Mouse (Mus musculus): ENCODE results near the gene Ephx4. TPM values are rescaled to one million over a fixed set of nuclear protein-coding genes. Genes with fewer than 3 reads are reported as not detected.

The Ephx4 gene
- polyA plus RNA-seq, 1 experiment from 2014 or later: 3.7 TPM

- 57% methylated on average over 5 of the region's 5 CpGs for WGBS
- no peak overlapping the region for H3K4me2 ChIP-seq (replicated peaks)
- no peak overlapping the region for H3K27ac ChIP-seq (replicated peaks)
- no peaks in the 10 kb centered on the region for H3K36me3 ChIP-seq
- peaks cover 7% of the 10 kb centered on the region for H3K4me1 ChIP-seq
- H3K9me3 ChIP-seq (replicated peaks): no peaks in the 10 kb centered on the region
- H3K4me3 ChIP-seq (replicated peaks): no peak overlapping the region
- ATAC-seq (ENCODE audit: insufficient number of reproducible peaks, low FRiP score, low TSS enrichment, low read depth): no peak
- no peak overlapping the region for H3K9ac ChIP-seq
- H3K27me3 ChIP-seq: no peaks in the 10 kb centered on the region; the same call in 1 of the 2 replicates
Observed at GRCm38 (mm10) chr5:107434001-107434400, 31.5 kb downstream of the Ephx4 start.

GRCm38 (mm10) chr5:107436185-107436584 is 33.6 kb downstream of the Ephx4 start:
- H3K27me3 ChIP-seq: no peaks in the 10 kb centered on the region; the same call in 1 of the 2 replicates
- H3K27ac ChIP-seq (replicated peaks): no peak overlapping the region
- peaks cover 7% of the 10 kb centered on the region for H3K4me1 ChIP-seq
- ATAC-seq (ENCODE audit: insufficient number of reproducible peaks, low FRiP score, low TSS enrichment, low read depth): no peak
- 82% methylated on average over 6 of the region's 6 CpGs for WGBS
- no peak overlapping the region for H3K9ac ChIP-seq
- no peaks in the 10 kb centered on the region for H3K9me3 ChIP-seq (replicated peaks)
- no peak overlapping the region for H3K4me2 ChIP-seq (replicated peaks)
- no peak overlapping the region for H3K4me3 ChIP-seq (replicated peaks)
- H3K36me3 ChIP-seq: no peaks in the 10 kb centered on the region

- Histone ChIP-seq H3K27ac (replicated peaks) (no peak overlapping the region), H3K27me3 (no peaks in the 10 kb centered on the region; the same call in 1 of the 2 replicates), H3K36me3 (no peaks in the 10 kb centered on the region), H3K4me3 (replicated peaks) (no peak overlapping the region), H3K4me1 (peaks cover 7% of the 10 kb centered on the region), H3K9ac (no peak overlapping the region), H3K9me3 (replicated peaks) (no peaks in the 10 kb centered on the region), H3K4me2 (replicated peaks) (no peak overlapping the region)
- ATAC-seq (ENCODE audit: insufficient number of reproducible peaks, low FRiP score, low TSS enrichment, low read depth): no peak
- 60% methylated on average over 6 of the region's 6 CpGs for WGBS
Observed at GRCm38 (mm10) chr5:107436587-107437209, 34.2 kb downstream of the Ephx4 start.

- peak within 1 kb of the TSS; percentile 61 for H3K4me2 ChIP-seq (replicated peaks)
- H3K9me3 ChIP-seq (replicated peaks): no peaks in the 10 kb centered on the region
- ATAC-seq (ENCODE audit: insufficient number of reproducible peaks, low FRiP score, low TSS enrichment, low read depth): peak; percentile 96
- H3K9ac ChIP-seq: peak within 1 kb of the TSS; percentile 89
- peak within 1 kb of the TSS; percentile 96 for H3K4me3 ChIP-seq (replicated peaks)
- H3K27ac ChIP-seq (replicated peaks): peak within 1 kb of the TSS; percentile 92
- peaks cover 7% of the 10 kb centered on the region for H3K4me1 ChIP-seq
- H3K27me3 ChIP-seq: no peaks in the 10 kb centered on the region; the same call in 1 of the 2 replicates
- WGBS: 0% methylated on average over 49 of the region's 51 CpGs
- no peaks in the 10 kb centered on the region for H3K36me3 ChIP-seq
Observed at GRCm38 (mm10) chr5:107437464-107438281, 35.1 kb downstream of the Ephx4 start, which contains the start of gene Btbd8. Gene Btbd8 (plus strand): TSS chr5:107437997.

- Histone ChIP-seq H3K27me3 (no peaks in the 10 kb centered on the region), H3K27ac (replicated peaks) (peak overlapping the region; percentile 92), H3K4me1 (peaks cover 7% of the 10 kb centered on the region), H3K4me2 (replicated peaks) (peak overlapping the region; percentile 61), H3K9ac (peak overlapping the region; percentile 89), H3K4me3 (replicated peaks) (peak overlapping the region; percentile 96), H3K36me3 (no peaks in the 10 kb centered on the region), H3K9me3 (replicated peaks) (no peaks in the 10 kb centered on the region)
- ATAC-seq (ENCODE audit: insufficient number of reproducible peaks, low FRiP score, low TSS enrichment, low read depth): no peak
- 19% methylated on average over 7 of the region's 7 CpGs for WGBS
Observed at GRCm38 (mm10) chr5:107438353-107438752, 35.8 kb downstream of the Ephx4 start.

- no peak overlapping the region for H3K4me3 ChIP-seq (replicated peaks)
- peaks cover 7% of the 10 kb centered on the region for H3K4me1 ChIP-seq
- no peaks in the 10 kb centered on the region for H3K27me3 ChIP-seq
- no peaks in the 10 kb centered on the region for H3K36me3 ChIP-seq
- WGBS: 79% methylated on average over 5 of the region's 5 CpGs
- no peak overlapping the region for H3K27ac ChIP-seq (replicated peaks)
- H3K4me2 ChIP-seq (replicated peaks): no peak overlapping the region
- no peak overlapping the region for H3K9ac ChIP-seq
- H3K9me3 ChIP-seq (replicated peaks): no peaks in the 10 kb centered on the region
- ATAC-seq (ENCODE audit: insufficient number of reproducible peaks, low FRiP score, low TSS enrichment, low read depth): no peak
Observed at GRCm38 (mm10) chr5:107441881-107442280, 39.3 kb downstream of the Ephx4 start.

GRCm38 (mm10) chr5:107444251-107444650 is 41.7 kb downstream of the Ephx4 start:
- Histone ChIP-seq H3K27ac (replicated peaks) (no peak overlapping the region), H3K4me1 (no peaks in the 10 kb centered on the region), H3K4me2 (replicated peaks) (no peak overlapping the region), H3K4me3 (replicated peaks) (no peak overlapping the region), H3K9ac (no peak overlapping the region), H3K27me3 (no peaks in the 10 kb centered on the region), H3K9me3 (replicated peaks) (no peaks in the 10 kb centered on the region), H3K36me3 (no peaks in the 10 kb centered on the region)
- WGBS: 77% methylated on average over 4 of the region's 4 CpGs
- no peak for ATAC-seq (ENCODE audit: insufficient number of reproducible peaks, low FRiP score, low TSS enrichment, low read depth)

GRCm38 (mm10) chr5:107447977-107448376 is 45.4 kb downstream of the Ephx4 start:
- WGBS: 74% methylated on average over 4 of the region's 4 CpGs
- Histone ChIP-seq H3K4me1 (no peaks in the 10 kb centered on the region), H3K36me3 (peaks cover 2% of the 10 kb centered on the region; the same call in 1 of the 2 replicates), H3K27me3 (no peaks in the 10 kb centered on the region), H3K9ac (no peak overlapping the region), H3K27ac (replicated peaks) (no peak overlapping the region), H3K4me2 (replicated peaks) (no peak overlapping the region), H3K4me3 (replicated peaks) (no peak overlapping the region), H3K9me3 (replicated peaks) (no peaks in the 10 kb centered on the region)
- no peak for ATAC-seq (ENCODE audit: insufficient number of reproducible peaks, low FRiP score, low TSS enrichment, low read depth)

GRCm38 (mm10) chr5:107448784-107449183 is 46.2 kb downstream of the Ephx4 start:
- H3K4me2 ChIP-seq (replicated peaks): no peak overlapping the region
- peaks cover 9% of the 10 kb centered on the region; the same call in 1 of the 2 replicates for H3K36me3 ChIP-seq
- no peak overlapping the region for H3K27ac ChIP-seq (replicated peaks)
- no peak for ATAC-seq (ENCODE audit: insufficient number of reproducible peaks, low FRiP score, low TSS enrichment, low read depth)
- 84% methylated on average over 4 of the region's 4 CpGs for WGBS
- no peaks in the 10 kb centered on the region for H3K9me3 ChIP-seq (replicated peaks)
- no peak overlapping the region for H3K9ac ChIP-seq
- no peaks in the 10 kb centered on the region for H3K4me1 ChIP-seq
- no peak overlapping the region for H3K4me3 ChIP-seq (replicated peaks)
- no peaks in the 10 kb centered on the region for H3K27me3 ChIP-seq

- H3K9me3 ChIP-seq (replicated peaks): no peaks in the 10 kb centered on the region
- no peak overlapping the region for H3K27ac ChIP-seq (replicated peaks)
- H3K4me1 ChIP-seq: no peaks in the 10 kb centered on the region
- no peak for ATAC-seq (ENCODE audit: insufficient number of reproducible peaks, low FRiP score, low TSS enrichment, low read depth)
- H3K9ac ChIP-seq: no peak overlapping the region
- no peak overlapping the region for H3K4me3 ChIP-seq (replicated peaks)
- WGBS: 89% methylated on average over 5 of the region's 5 CpGs
- no peaks in the 10 kb centered on the region for H3K27me3 ChIP-seq
- H3K36me3 ChIP-seq: peaks cover 9% of the 10 kb centered on the region; the same call in 1 of the 2 replicates
- no peak overlapping the region for H3K4me2 ChIP-seq (replicated peaks)
Observed at GRCm38 (mm10) chr5:107449620-107450019, 47.1 kb downstream of the Ephx4 start.

- H3K27ac ChIP-seq (replicated peaks): no peak overlapping the region
- H3K36me3 ChIP-seq: peaks cover 9% of the 10 kb centered on the region; the same call in 1 of the 2 replicates
- H3K9me3 ChIP-seq (replicated peaks): no peaks in the 10 kb centered on the region
- no peaks in the 10 kb centered on the region for H3K4me1 ChIP-seq
- no peak overlapping the region for H3K4me3 ChIP-seq (replicated peaks)
- WGBS: 84% methylated on average over 5 of the region's 5 CpGs
- H3K9ac ChIP-seq: no peak overlapping the region
- H3K27me3 ChIP-seq: no peaks in the 10 kb centered on the region
- no peak for ATAC-seq (ENCODE audit: insufficient number of reproducible peaks, low FRiP score, low TSS enrichment, low read depth)
- H3K4me2 ChIP-seq (replicated peaks): no peak overlapping the region
Observed at GRCm38 (mm10) chr5:107450299-107450698, 47.8 kb downstream of the Ephx4 start.

Data from embryonic facial prominence, embryonic 15.5 days (tissue).